Mouse (Mus musculus) regulatory T cell (primary cell): Measurements from ENCODE around the gene Vmn1r49.
"Not testable (repeated sequence)": the region's sequence is repeated elsewhere in the genome, so short reads cannot be mapped to it uniquely, and the experiment has no call there.

Source experiments
- in situ Hi-C: fragments of 300-600 bp; cut with MboI, MseI; formaldehyde crosslinking; loops from one replicate; pipeline ENCODE4 v1.15.1; 2025; ENCODE audit warnings: high pct_unique_total_duplicates

Gene Vmn1r49

DNA sequence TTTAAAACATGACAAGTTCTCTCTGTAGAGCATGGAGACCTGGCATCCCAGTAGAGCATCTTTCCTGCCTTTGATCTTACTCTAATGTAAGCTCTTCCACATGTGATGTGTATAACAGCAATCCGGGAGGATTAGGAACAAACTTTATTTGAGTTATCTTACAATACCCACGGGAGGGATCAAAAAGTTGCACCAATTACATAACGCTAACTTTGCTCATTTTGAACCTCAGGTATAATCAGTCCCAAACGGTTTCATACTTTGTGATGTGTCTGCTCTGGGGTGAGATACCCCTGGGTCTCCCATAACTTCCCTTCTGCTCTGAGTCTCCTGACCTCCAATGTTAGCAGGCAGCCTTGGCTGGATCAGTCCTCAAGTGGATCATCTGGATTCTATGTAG is at the start of gene Vmn1r49:
Vmn1r49 (minus strand) TSS at position 101 of the 400 bp plus-strand sequence.
- in situ Hi-C loops, result no loop called here

DNA sequence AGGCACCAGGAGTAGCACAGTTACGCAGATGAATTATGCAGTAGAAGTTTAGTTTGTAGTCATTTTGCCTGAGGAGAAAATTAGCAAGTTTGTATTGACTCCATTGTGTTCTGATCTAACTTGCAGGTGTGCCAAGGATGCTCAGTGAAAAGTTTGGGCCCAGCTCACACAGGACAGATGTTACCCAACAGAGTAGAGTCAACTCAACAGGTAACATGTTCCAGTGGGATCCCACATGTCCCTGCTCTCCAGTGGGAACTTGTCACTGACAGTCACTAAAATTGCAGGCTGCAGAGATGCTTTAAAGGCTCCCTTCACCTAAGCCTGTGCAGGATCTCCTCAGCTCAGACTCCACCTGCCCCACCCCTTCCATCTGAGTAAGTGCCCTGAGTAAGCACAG is 44.0 kb upstream of the Vmn1r49 start, which contains the start of gene Vmn1r51:
Vmn1r51 (plus strand) TSS at position 301 of the 400 bp plus-strand sequence.
- in situ Hi-C loops, result not testable (repeated sequence)

DNA sequence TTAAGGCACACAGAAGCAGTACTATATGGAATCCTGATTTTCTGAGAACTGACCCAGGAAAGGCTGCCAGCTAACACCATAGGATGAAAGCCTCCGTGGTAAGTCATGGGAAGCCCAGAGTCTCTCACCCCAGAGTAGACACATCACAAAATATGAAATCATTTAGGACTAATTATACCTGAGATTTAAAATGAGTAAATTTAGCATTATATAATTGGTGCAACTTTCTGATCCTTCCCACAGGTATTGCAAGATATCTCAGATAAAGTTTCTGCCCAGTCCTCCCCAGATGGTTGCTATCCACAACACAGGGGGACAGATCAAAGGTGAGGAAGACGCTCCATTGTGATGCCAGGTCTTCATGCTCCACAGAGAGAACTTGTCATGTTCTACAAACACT is 22.8 kb upstream of the Vmn1r49 start, which contains the start of gene Vmn1r50:
Vmn1r50 (plus strand) TSS at position 301 of the 400 bp plus-strand sequence.
- in situ Hi-C loops, result no loop called here

DNA sequence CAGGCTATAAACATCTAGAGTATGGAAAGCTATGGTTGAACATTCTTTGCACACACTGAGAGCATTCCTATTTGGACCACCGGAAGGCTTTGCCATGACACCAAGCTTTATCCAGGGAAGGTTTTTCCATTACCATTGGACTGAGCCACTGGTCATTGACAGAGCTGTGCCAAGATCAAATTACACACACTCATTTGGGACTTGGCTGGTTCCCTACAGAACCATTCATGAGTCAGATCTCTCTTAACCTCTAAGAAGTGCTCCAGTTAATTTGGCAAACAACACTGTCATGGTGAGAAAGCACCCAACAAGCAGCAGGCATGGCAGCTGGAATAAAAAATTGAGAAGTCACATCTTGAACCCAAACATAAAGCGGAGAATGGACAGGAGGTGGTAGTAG is 22.3 kb upstream of the Vmn1r49 start:
- in situ Hi-C loops, result no loop called here

DNA sequence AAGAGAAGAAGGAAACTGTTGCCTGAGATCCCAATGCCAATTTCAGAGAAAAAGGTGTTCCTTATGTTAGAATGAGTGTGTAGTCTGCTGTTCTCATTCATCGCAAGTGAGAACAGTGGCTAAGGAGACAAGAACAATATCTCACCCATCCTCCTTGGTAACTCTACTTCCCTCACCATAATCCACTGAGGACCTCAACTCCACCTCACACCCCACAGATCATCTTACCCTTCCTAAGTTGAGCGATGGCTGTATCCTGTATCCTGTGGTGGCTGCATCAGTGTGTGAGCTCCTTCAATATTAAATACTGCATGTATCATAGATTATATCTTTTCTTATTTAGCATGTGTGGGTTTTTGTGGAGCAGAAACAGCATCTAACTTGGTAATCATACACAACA is 41.6 kb downstream of the Vmn1r49 start, which contains the start of gene Vmn1r48:
Vmn1r48 (minus strand) TSS at position 101 of the 400 bp plus-strand sequence.
- in situ Hi-C loops, result not testable (repeated sequence)
